Mouse (Mus musculus) thymus, postnatal 25 days (tissue): Measurements from ENCODE around the gene Patl2.

ENCODE experiments used
- DNase-seq: peaks from one replicate; pipeline ENCODE4 v3.0.0; 2022

The Patl2 gene

GRCm38 (mm10) chr2:122171292-122171691 lies 14.7 kb downstream of the Patl2 start:
- DNase-seq, result no peak

GRCm38 (mm10) chr2:122164293-122164692 lies 21.7 kb downstream of the Patl2 start:
- no peak for DNase-seq

- no peak for DNase-seq
Observed at GRCm38 (mm10) chr2:122163430-122164195, 22.4 kb downstream of the Patl2 start.

GRCm38 (mm10) chr2:122162529-122162928 lies 23.5 kb downstream of the Patl2 start:
- no peak for DNase-seq

GRCm38 (mm10) chr2:122161542-122161941 lies 24.4 kb downstream of the Patl2 start:
- DNase-seq, result no peak

- DNase-seq, result peak; percentile 83
Observed at GRCm38 (mm10) chr2:122160680-122161079, 25.3 kb downstream of the Patl2 start, which contains the start of gene Trim69. Gene Trim69, plus strand, starts transcription at chr2:122160700.

- peak; percentile 40 for DNase-seq
Observed at GRCm38 (mm10) chr2:122159667-122160066, 26.3 kb downstream of the Patl2 start.

- no peak for DNase-seq
Observed at GRCm38 (mm10) chr2:122158362-122158802, 27.6 kb downstream of the Patl2 start.

GRCm38 (mm10) chr2:122157561-122157960 lies 28.4 kb downstream of the Patl2 start:
- no peak for DNase-seq

- no peak for DNase-seq
Observed at GRCm38 (mm10) chr2:122156051-122156700, 29.8 kb downstream of the Patl2 start.

GRCm38 (mm10) chr2:122155292-122155691 lies 30.7 kb downstream of the Patl2 start:
- DNase-seq, result no peak

- DNase-seq, result no peak
Observed at GRCm38 (mm10) chr2:122154479-122154878, 31.5 kb downstream of the Patl2 start.

- DNase-seq, result no peak
Observed at GRCm38 (mm10) chr2:122153681-122154365, 32.2 kb downstream of the Patl2 start.

GRCm38 (mm10) chr2:122152850-122153249 lies 33.1 kb downstream of the Patl2 start:
- DNase-seq, result no peak

- DNase-seq, result no peak
Observed at GRCm38 (mm10) chr2:122151221-122151620, 34.8 kb downstream of the Patl2 start.

GRCm38 (mm10) chr2:122149716-122150115 lies 36.3 kb downstream of the Patl2 start:
- no peak for DNase-seq

GRCm38 (mm10) chr2:122149316-122149715 lies 36.7 kb downstream of the Patl2 start:
- no peak for DNase-seq

- peak; percentile 73 for DNase-seq
Observed at GRCm38 (mm10) chr2:122148242-122148917, 37.6 kb downstream of the Patl2 start.

- DNase-seq, result peak; percentile 95
Observed at GRCm38 (mm10) chr2:122147508-122148241, 38.3 kb downstream of the Patl2 start, which contains the start of gene B2m. Gene B2m, plus strand, starts transcription at chr2:122147686.

GRCm38 (mm10) chr2:122146687-122147086 lies 39.3 kb downstream of the Patl2 start:
- no peak for DNase-seq

- DNase-seq, result no peak
Observed at GRCm38 (mm10) chr2:122145756-122146155, 40.2 kb downstream of the Patl2 start.

GRCm38 (mm10) chr2:122143111-122143510 lies 42.9 kb downstream of the Patl2 start:
- DNase-seq, result no peak
